Mouse (Mus musculus) skeletal muscle tissue, postnatal 0 days (tissue): ENCODE measurements around the gene Scarb2. TPM values are rescaled to one million over a fixed set of nuclear protein-coding genes. Genes with fewer than 3 reads are reported as not detected.

Experiments used
- microRNA-seq, 2 experiments: library from miRNA; unstranded; fragments of <30 nt; microRNA quantifications; one replicate each; pipeline ENCODE4; 2016
- polyA plus RNA-seq: library from polyadenylated mRNA; unstranded; fragments of >200 nt; fragmentation: Nextera tagmentation; extraction: Ambion mirVana; gene quantifications from 2 replicates; pipeline ENCODE4 v1.2.1, GENCODE M21; 2015

The Scarb2 gene
- polyA plus RNA-seq: 27.0 and 28.4 TPM in 2 replicates

DNA sequence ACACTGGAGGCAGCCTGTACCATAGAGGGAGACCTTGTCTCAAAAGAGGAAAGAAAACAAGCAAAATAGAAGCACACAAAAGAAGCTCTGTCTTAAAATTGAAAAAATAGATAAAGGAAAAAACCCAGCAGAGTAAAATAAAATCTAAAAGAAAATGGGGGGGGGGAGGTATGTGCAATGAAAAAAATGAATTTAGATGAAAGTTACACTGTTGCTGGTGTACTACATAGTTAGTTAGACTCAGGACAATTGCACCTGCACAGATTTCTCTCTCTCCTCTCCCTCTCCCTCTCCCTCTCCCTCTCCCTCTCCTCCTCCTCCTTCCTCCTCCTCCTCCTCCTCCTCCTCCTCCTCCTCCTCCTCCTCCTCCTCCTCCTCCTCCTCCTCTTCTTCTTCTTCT is at the start of gene Scarb2:
Gene Scarb2 (minus strand): TSS at position 101 of the 400 bp plus-strand sequence.

DNA sequence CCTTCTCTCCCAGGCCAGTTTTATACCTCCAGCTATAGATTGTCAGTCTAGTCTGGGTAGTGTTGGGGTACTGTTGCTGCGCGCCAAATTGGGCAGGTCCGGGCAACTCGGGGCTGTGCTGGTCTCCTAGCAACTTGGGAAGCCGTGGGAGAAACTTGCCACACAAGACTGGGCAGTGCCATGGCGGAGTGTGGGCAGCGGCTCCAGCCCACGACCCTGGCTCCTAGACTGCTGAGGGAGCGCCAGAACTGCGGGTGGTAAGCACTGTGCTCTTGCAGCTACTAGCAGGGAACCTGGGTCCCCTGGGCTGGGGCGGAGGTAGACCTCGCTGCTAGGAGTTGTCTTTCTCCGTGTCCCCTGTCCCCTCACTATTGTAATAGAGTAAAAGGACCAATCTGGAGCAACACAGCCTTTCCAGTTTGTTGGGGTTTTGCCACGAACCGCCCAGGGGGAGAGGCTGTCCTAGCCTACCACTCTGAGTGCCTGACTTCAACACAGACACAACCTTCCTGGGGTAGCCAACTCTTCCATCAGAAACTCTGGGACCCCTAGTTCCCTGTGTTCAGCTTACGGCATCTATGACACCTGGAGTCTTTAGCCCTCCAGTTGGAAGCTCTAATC is 48.4 kb upstream of the Scarb2 start, which contains the start of gene Fam47e:
Gene Fam47e (plus strand): TSS at position 179 of the 621 bp plus-strand sequence.

DNA sequence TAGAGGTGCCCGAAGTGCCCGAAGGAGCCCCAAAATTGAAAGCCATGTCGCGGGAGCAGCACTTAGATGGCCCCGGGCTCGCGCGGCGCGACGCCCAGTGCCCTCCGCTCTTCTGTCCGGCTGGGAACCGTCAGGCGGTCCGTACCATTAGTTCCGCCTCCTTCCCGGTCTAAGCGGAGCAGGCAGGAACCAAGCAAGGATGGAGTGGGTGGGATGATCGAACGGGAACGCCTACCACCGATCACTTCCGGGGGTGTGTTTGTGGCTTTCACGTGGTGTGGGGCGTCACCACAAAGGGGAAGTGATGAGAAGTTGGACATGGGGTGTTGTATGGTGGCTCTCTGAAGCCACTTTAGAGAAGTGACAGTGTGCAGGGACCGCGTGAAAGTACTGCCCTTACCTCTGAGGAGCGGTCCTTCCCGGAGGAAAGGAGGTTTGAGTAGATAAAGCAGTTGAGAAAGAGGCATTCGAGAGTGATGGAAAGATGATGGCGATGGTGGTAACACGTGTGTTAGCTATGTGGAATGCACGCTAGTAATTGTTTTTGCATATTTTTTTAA is 71.5 kb downstream of the Scarb2 start, which contains the start of gene Nup54:
Gene Nup54 (minus strand): TSS at position 195 of the 560 bp plus-strand sequence.

Small RNA genes lying within 50 kb of the gene (microRNA-seq; reads per million reads assigned to microRNA genes)
- 0 reads per million in 2 experiments for gene Mir6415

Other genes starting within 250 kb of the Scarb2 start
- 7.8 and 12.9 TPM in 2 replicates for gene Naaa, start 228.7 kb downstream of the Scarb2 start, polyA plus RNA-seq
- 18.8 and 19.3 TPM in 2 replicates for gene Sdad1, start 196.4 kb downstream of the Scarb2 start, polyA plus RNA-seq
- gene Cxcl9, start 178.8 kb downstream of the Scarb2 start, polyA plus RNA-seq: 9.6 and 10.4 TPM in 2 replicates
- 301 and 349 TPM in 2 replicates for gene Art3, start 175.0 kb downstream of the Scarb2 start, polyA plus RNA-seq
- gene Cxcl10, start 157.9 kb downstream of the Scarb2 start, polyA plus RNA-seq: 1.9 TPM in 2 replicates
- 15.7 and 17.7 TPM in 2 replicates for gene Nup54, start 71.6 kb downstream of the Scarb2 start, polyA plus RNA-seq
- not detected in 2 replicates for gene Fam47e, start 48.2 kb upstream of the Scarb2 start, polyA plus RNA-seq
- gene Stbd1, start 96.2 kb upstream of the Scarb2 start, polyA plus RNA-seq: 380 and 383 TPM in 2 replicates
- gene Ccdc158, start 168.4 kb upstream of the Scarb2 start, polyA plus RNA-seq: 0.06 TPM in 1 of 2 replicates, not detected in the other
- gene Shroom3, start 176.6 kb upstream of the Scarb2 start, polyA plus RNA-seq: 1.1 and 1.6 TPM in 2 replicates